Mouse (Mus musculus) CH12.LX (cell line): ENCODE data around the gene Pabpc5. TPM values are rescaled to one million over a fixed set of nuclear protein-coding genes. Genes with fewer than 3 reads are reported as not detected.

Experiments used
- DNase-seq: peaks from one replicate; pipeline ENCODE4 v3.0.0-alpha.2; 2013; ENCODE audit errors: extremely low read depth
- H3K27ac ChIP-seq: 2 replicates; pipeline ENCODE4 v1.5.1; 2012; ENCODE audit warnings: low read depth, mild to moderate bottlenecking, control low read depth, moderate library complexity; ENCODE audit not compliant: insufficient read depth
- H3K27me3 ChIP-seq: replicated peaks from 2 replicates; pipeline ENCODE3; 2012; ENCODE audit warnings: inconsistent platforms
- H3K36me3 ChIP-seq, 2 experiments: replicated peaks in 1 of 2; 2 replicates each; pipeline versions ENCODE3 to v1.6.1; 2012; ENCODE audit warnings: inconsistent platforms in 1 of 2, low read length in 1 of 2, mild to moderate bottlenecking in 1 of 2, mixed read lengths in 1 of 2, moderate library complexity in 1 of 2; ENCODE audit not compliant: control insufficient read depth in 1 of 2, insufficient read depth in 1 of 2
- H3K4me1 ChIP-seq, 2 experiments: 2 replicates each; pipeline ENCODE4 v1.6.1; 2012; ENCODE audit warnings: inconsistent platforms in 1 of 2, moderate library complexity in 1 of 2; ENCODE audit not compliant: insufficient read depth in 2 of 2, control insufficient read depth in 1 of 2
- H3K4me2 ChIP-seq: 2 replicates; pipeline ENCODE4 v1.6.1; 2012; ENCODE audit warnings: low read depth, mild to moderate bottlenecking, control low read depth; ENCODE audit not compliant: poor library complexity, insufficient read depth, severe bottlenecking
- H3K4me3 ChIP-seq, 3 experiments: fragments of 150-350 bp in 1 of 3; sonication (generic) in 1 of 3; replicated peaks in 1 of 3; 2 replicates each; pipeline versions ENCODE3 to v1.5.1; 2011 to 2012; ENCODE audit warnings: low read depth in 2 of 3, low read length in 2 of 3, mild to moderate bottlenecking in 2 of 3, moderate library complexity in 2 of 3, control low read depth in 1 of 3, improper control_type of control experiment in 1 of 3, inconsistent platforms in 1 of 3, mixed read lengths in 1 of 3; ENCODE audit not compliant: poor library complexity in 1 of 3
- H3K79me2 ChIP-seq: replicated peaks from 2 replicates; pipeline ENCODE4 v1.6.1; 2012; ENCODE audit warnings: mild to moderate bottlenecking, moderate library complexity; ENCODE audit not compliant: control insufficient read depth, poor library complexity, insufficient read depth, severe bottlenecking; ENCODE audit errors: extremely low read depth
- H3K9ac ChIP-seq: 2 replicates; pipeline ENCODE4 v1.6.1; 2012; ENCODE audit warnings: low read depth, mild to moderate bottlenecking, control low read depth, moderate library complexity; ENCODE audit not compliant: insufficient read depth
- H3K9me3 ChIP-seq: replicated peaks from 2 replicates; pipeline ENCODE3; 2012; ENCODE audit warnings: low read length, inconsistent platforms, mixed read lengths
- CHD1 ChIP-seq: IDR thresholded peaks from 2 replicates; pipeline ENCODE4 v1.6.1; 2012; ENCODE audit warnings: low read depth, low read length, improper control_type of control experiment, inconsistent platforms
- CTCF ChIP-seq, 2 experiments: IDR thresholded peaks in 1 of 2; conservative IDR thresholded peaks in 1 of 2; 2 replicates each; pipeline ENCODE4 v1.5.1; 2011 to 2012; ENCODE audit warnings: low read depth in 2 of 2, low read length in 2 of 2, improper control_type of control experiment in 1 of 2, inconsistent platforms in 1 of 2, mild to moderate bottlenecking in 1 of 2, moderate library complexity in 1 of 2
- ELF1 ChIP-seq: IDR thresholded peaks from 2 replicates; pipeline ENCODE4 v1.6.1; 2014; ENCODE audit warnings: low read depth, mild to moderate bottlenecking, inconsistent platforms, low read length, improper control_type of control experiment
- EP300 ChIP-seq: IDR thresholded peaks from 2 replicates; pipeline ENCODE4 v1.6.1; 2011; ENCODE audit warnings: low read length, improper control_type of control experiment
- GABPA ChIP-seq: IDR thresholded peaks from 2 replicates; pipeline ENCODE4 v1.6.1; 2012; ENCODE audit warnings: low read depth, low read length, improper control_type of control experiment, inconsistent platforms; ENCODE audit not compliant: insufficient replicate concordance
- HCFC1 ChIP-seq: IDR thresholded peaks from 2 replicates; pipeline ENCODE4 v1.6.1; 2012; ENCODE audit warnings: low read depth, mild to moderate bottlenecking, inconsistent platforms, low read length, improper control_type of control experiment
- JUN ChIP-seq: IDR thresholded peaks from 2 replicates; pipeline ENCODE4 v1.6.1; 2011; ENCODE audit warnings: low read depth, mild to moderate bottlenecking, low read length, improper control_type of control experiment, moderate library complexity; ENCODE audit not compliant: insufficient read depth
- JUND ChIP-seq: conservative IDR thresholded peaks from 2 replicates; pipeline ENCODE4 v1.6.1; 2011; ENCODE audit warnings: low read depth, low read length, improper control_type of control experiment
- MAX ChIP-seq: IDR thresholded peaks from 2 replicates; pipeline ENCODE4 v1.6.1; 2011; ENCODE audit warnings: low read length, improper control_type of control experiment
- MAZ ChIP-seq: IDR thresholded peaks from 2 replicates; pipeline ENCODE4 v1.6.1; 2012; ENCODE audit warnings: low read depth, mild to moderate bottlenecking, inconsistent platforms, low read length, improper control_type of control experiment, moderate library complexity
- MEF2A ChIP-seq: IDR thresholded peaks from 2 replicates; pipeline ENCODE4 v1.6.1; 2014; ENCODE audit warnings: low read depth, mild to moderate bottlenecking, inconsistent platforms, low read length, improper control_type of control experiment, borderline replicate concordance
- MYC ChIP-seq: IDR thresholded peaks from 2 replicates; pipeline ENCODE4 v1.6.1; 2011; ENCODE audit warnings: low read depth, mild to moderate bottlenecking, improper control_type of control experiment, low read length
- POLR2AphosphoS2 ChIP-seq: IDR thresholded peaks from 2 replicates; pipeline ENCODE4 v1.6.1; 2011; ENCODE audit warnings: low read depth, low read length, improper control_type of control experiment
- RAD21 ChIP-seq: IDR thresholded peaks from 2 replicates; pipeline ENCODE4 v1.6.1; 2011; ENCODE audit warnings: low read depth, mild to moderate bottlenecking, low read length, improper control_type of control experiment, moderate library complexity
- SMC3 ChIP-seq: IDR thresholded peaks from 2 replicates; pipeline ENCODE4 v1.6.1; 2011; ENCODE audit warnings: low read depth, low read length, improper control_type of control experiment
- TBP ChIP-seq: conservative IDR thresholded peaks from 2 replicates; pipeline ENCODE4 v1.6.1; 2011; ENCODE audit warnings: low read depth, low read length, improper control_type of control experiment
- UBTF ChIP-seq: IDR thresholded peaks from 2 replicates; pipeline ENCODE4 v1.6.1; 2012; ENCODE audit warnings: low read depth, mild to moderate bottlenecking, inconsistent platforms, low read length, improper control_type of control experiment, moderate library complexity
- dilution Hi-C: fragments of 300-500 bp; cut with MboI; formaldehyde crosslinking; loops from 2 replicates; pipeline ENCODE4 v1.14.3; 2020; ENCODE audit warnings: low sequenced_read_pairs; ENCODE audit not compliant: extremely low pct_unique_long_range_greater_than_20kb, extremely low pct_ligation_motif_present
- in situ Hi-C: fragments of 300-500 bp; cut with MboI; formaldehyde crosslinking; loops from 3 replicates; pipeline ENCODE4 v1.14.3; 2019; ENCODE audit warnings: low sequenced_read_pairs, low pct_ligation_motif_present, low pct_unique_long_range_greater_than_20kb, mixed read lengths
- polyA plus RNA-seq: library from polyadenylated mRNA; unstranded; fragments of >175 nt; gene quantifications from 2 replicates; pipeline ENCODE4 v1.2.1, GENCODE M21; 2012; ENCODE audit warnings: low read depth; ENCODE audit not compliant: insufficient read length
- total RNA-seq, 2 experiments: library from RNA; depleted of rRNA; stranded (reverse); fragments of 300-350 nt in 1 of 2; fragments of >200 nt in 1 of 2; gene quantifications; 2 replicates each; pipeline ENCODE4 v1.2.3; 2012 to 2014

Gene Pabpc5
- total RNA-seq (2012; rRNA removed): not detected in 2 replicates
- not detected in 2 replicates for total RNA-seq (2014; rRNA removed)
- not detected in 2 replicates for polyA plus RNA-seq

GRCm38 (mm10) chrX:119927081-119927571 is at the start of gene Pabpc5:
Gene Pabpc5, plus strand, starts transcription at chrX:119927196.
- in situ Hi-C loops: no loop called here
- TF ChIP-seq CHD1 (no peak), ELF1 (no peak), SMC3 (no peak), POLR2AphosphoS2 (no peak), GABPA (no peak), RAD21 (no peak), MEF2A (no peak), MAX (no peak)
- TF ChIP-seq, all 38 proteins: peak for 0
- dilution Hi-C loops: no loop called here
- Histone ChIP-seq H3K9ac (no peak within 1 kb of the TSS), H3K4me1 (no peaks in the 10 kb centered on the region), H3K9me3 (peaks cover 7% of the 10 kb centered on the region), H3K4me3 (no peak within 1 kb of the TSS), H3K36me3 (no peaks in the 10 kb centered on the region), H3K4me2 (no peak within 1 kb of the TSS), H3K27me3 (no peaks in the 10 kb centered on the region), H3K79me2 (no peaks in the 10 kb centered on the region), H3K27ac (no peak within 1 kb of the TSS)
- DNase-seq: no peak

GRCm38 (mm10) chrX:119886957-119887593 is 39.9 kb upstream of the Pabpc5 start:
- no peaks in the 10 kb centered on the region for H3K27me3 ChIP-seq
- H3K36me3 ChIP-seq: no peaks in the 10 kb centered on the region
- H3K4me1 ChIP-seq: no peaks in the 10 kb centered on the region
- no peak for DNase-seq
- H3K9me3 ChIP-seq: no peaks in the 10 kb centered on the region
- H3K4me2 ChIP-seq: no peak overlapping the region
- no peak overlapping the region for H3K9ac ChIP-seq
- in situ Hi-C loops: no loop called here
- no peak for TF ChIP-seq JUND
- H3K27ac ChIP-seq: no peak overlapping the region
- H3K4me3 ChIP-seq: no peak overlapping the region
- dilution Hi-C loops: no loop called here
- no peaks in the 10 kb centered on the region for H3K79me2 ChIP-seq

- Histone ChIP-seq H3K27ac (no peak overlapping the region), H3K4me3 (no peak overlapping the region), H3K9ac (no peak overlapping the region), H3K36me3 (no peaks in the 10 kb centered on the region), H3K27me3 (no peaks in the 10 kb centered on the region), H3K4me1 (no peaks in the 10 kb centered on the region), H3K9me3 (no peaks in the 10 kb centered on the region), H3K79me2 (no peaks in the 10 kb centered on the region), H3K4me2 (no peak overlapping the region)
- in situ Hi-C loops: no loop called here
- dilution Hi-C loops: no loop called here
- no peak for DNase-seq
- TF ChIP-seq EP300: no peak
- TF ChIP-seq MYC: no peak
- TF ChIP-seq JUND: no peak
- TF ChIP-seq MAZ: no peak
- no peak for TF ChIP-seq JUN
- TF ChIP-seq UBTF: no peak
- TF ChIP-seq HCFC1: no peak
- TF ChIP-seq TBP: no peak
- TF ChIP-seq CTCF (conservative IDR thresholded peaks at IDR 0.05 in 1 of 2, IDR thresholded peaks at IDR 0.05 in 1 of 2; ENCODE audit: low read depth in 2 of 2, low read length in 2 of 2): no peak
These were observed 38.6 kb upstream of the Pabpc5 start for GRCm38 (mm10) chrX:119888326-119888920.
